Mouse (Mus musculus) adrenal gland, postnatal 14 days (tissue): ENCODE measurements around the gene Cc2d1a. TPM values are rescaled to one million over a fixed set of nuclear protein-coding genes. Genes with fewer than 3 reads are reported as not detected.

Experiments
- DNase-seq: peaks from one replicate; pipeline ENCODE4 v3.0.0; 2021; ENCODE audit warnings: mixed read lengths
- microRNA-seq, 2 experiments: library from miRNA; unstranded; fragments of <30 nt; microRNA quantifications; one replicate each; pipeline ENCODE4 v1.2.0; 2021
- total RNA-seq: library from RNA; stranded (reverse); gene quantifications from 2 replicates; pipeline ENCODE4 v1.2.3, GENCODE M21; 2021

The Cc2d1a gene
- total RNA-seq, 1 experiment from 2014 or later: 23.8 TPM

GRCm38 (mm10) chr8:84104697-84105609 lies 42.8 kb downstream of the Cc2d1a start, which contains the start of gene Dcaf15:
Gene Dcaf15, minus strand, starts transcription at chr8:84104768.
- peak; percentile 99 for DNase-seq

- peak; percentile 74 for DNase-seq
Measured at GRCm38 (mm10) chr8:84104221-84104620, 43.5 kb downstream of the Cc2d1a start.

GRCm38 (mm10) chr8:84103601-84104000 lies 44.1 kb downstream of the Cc2d1a start:
- DNase-seq: peak; percentile 60

- no peak for DNase-seq
Measured at GRCm38 (mm10) chr8:84101476-84102270, 46.1 kb downstream of the Cc2d1a start.

- no peak for DNase-seq
Measured at GRCm38 (mm10) chr8:84098376-84098775, 49.4 kb downstream of the Cc2d1a start.

- DNase-seq: no peak
Measured at GRCm38 (mm10) chr8:84096061-84096460, 51.7 kb downstream of the Cc2d1a start.

- peak; percentile 71 for DNase-seq
Measured at GRCm38 (mm10) chr8:84090585-84090984, 57.2 kb downstream of the Cc2d1a start.

DNA sequence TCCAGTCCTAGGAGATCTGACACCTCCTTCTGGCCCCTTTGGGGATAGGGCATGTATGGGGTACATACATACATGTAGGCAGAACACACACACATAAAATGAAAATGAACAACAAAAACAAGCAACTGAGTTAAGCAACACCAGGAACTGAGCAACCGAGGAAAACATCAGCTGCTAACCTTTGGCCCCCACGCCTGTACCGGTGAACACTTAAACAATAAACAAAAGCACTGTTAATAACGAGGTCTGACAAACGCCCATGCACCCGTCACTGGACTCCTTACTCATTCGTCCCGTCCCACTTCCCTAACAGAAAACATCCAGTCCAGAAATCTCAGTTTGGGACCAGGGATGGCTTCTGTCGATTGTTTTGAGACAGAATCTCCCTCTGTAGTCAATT lies 58.5 kb downstream of the Cc2d1a start:
- DNase-seq: no peak

DNA sequence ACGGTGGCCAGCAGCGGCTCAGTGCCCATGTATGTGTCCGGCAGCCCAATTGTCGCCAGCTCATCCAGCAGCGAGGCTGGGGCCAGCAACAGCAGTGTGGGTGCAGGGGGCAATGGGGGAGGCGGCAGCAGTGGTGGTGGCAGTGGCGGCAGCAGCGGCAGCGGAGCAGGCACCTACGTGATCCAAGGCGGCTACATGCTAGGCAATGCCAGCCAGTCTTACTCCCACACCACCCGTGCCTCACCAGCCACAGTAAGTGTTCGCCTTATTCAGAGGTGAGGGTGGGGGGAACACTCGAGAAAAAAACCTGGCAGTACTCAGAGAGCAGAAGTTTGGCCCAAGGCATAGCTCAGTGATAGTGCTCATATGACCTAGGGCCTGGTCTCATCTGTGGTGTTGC lies 59.9 kb downstream of the Cc2d1a start:
- DNase-seq: no peak

GRCm38 (mm10) chr8:84087156-84087555 lies 60.6 kb downstream of the Cc2d1a start:
- DNase-seq: no peak

- DNase-seq: no peak
Measured at GRCm38 (mm10) chr8:84084341-84085115, 63.2 kb downstream of the Cc2d1a start.

GRCm38 (mm10) chr8:84083829-84084241 lies 63.9 kb downstream of the Cc2d1a start:
- peak; percentile 71 for DNase-seq

Small RNA genes lying within 50 kb of the gene (microRNA-seq; reads per million reads assigned to microRNA genes)
- gene Gm25110: 0 reads per million in 2 experiments
- gene Mir181c: 1,590 to 2,332 reads per million in 2 experiments
- 1,286 to 2,187 reads per million in 2 experiments for gene Mir181d
- 0 reads per million in 2 experiments for gene Mir709

Other genes starting within 250 kb of the Cc2d1a start
- gene Adgrl1, start 247.8 kb downstream of the Cc2d1a start, total RNA-seq: 63.1 and 64.1 TPM in 2 replicates
- gene Gm10644, start 192.7 kb downstream of the Cc2d1a start, total RNA-seq: 1.1 and 1.4 TPM in 2 replicates
- gene Asf1b, start 192.4 kb downstream of the Cc2d1a start, total RNA-seq: 9.7 and 10.7 TPM in 2 replicates
- gene Prkaca, start 174.9 kb downstream of the Cc2d1a start, total RNA-seq: 251 and 300 TPM in 2 replicates
- 37.0 and 42.5 TPM in 2 replicates for gene Samd1, start 150.3 kb downstream of the Cc2d1a start, total RNA-seq
- gene 1700067K01Rik, start 146.4 kb downstream of the Cc2d1a start, total RNA-seq: 0.56 and 0.83 TPM in 2 replicates
- gene 2210011C24Rik, start 135.8 kb downstream of the Cc2d1a start, total RNA-seq: not detected in 2 replicates
- gene Palm3, start 126.5 kb downstream of the Cc2d1a start, total RNA-seq: 0.38 and 0.52 TPM in 2 replicates
- gene Il27ra, start 105.3 kb downstream of the Cc2d1a start, total RNA-seq: 2.3 and 12.2 TPM in 2 replicates
- 0.64 TPM in 1 of 2 replicates, not detected in the other for gene Rln3, start 102.9 kb downstream of the Cc2d1a start, total RNA-seq
- gene Gm10643, start 82.8 kb downstream of the Cc2d1a start, total RNA-seq: 2.9 and 3.0 TPM in 2 replicates
- gene Rfx1, start 81.1 kb downstream of the Cc2d1a start, total RNA-seq: 15.2 and 17.3 TPM in 2 replicates
- gene Dcaf15, start 43.2 kb downstream of the Cc2d1a start, total RNA-seq: 16.5 and 21.0 TPM in 2 replicates
- 0.44 and 1.1 TPM in 2 replicates for gene Podnl1, start 21.9 kb downstream of the Cc2d1a start, total RNA-seq
- 0.49 and 0.82 TPM in 2 replicates for gene 4930432K21Rik, start 89 bp upstream of the Cc2d1a start, total RNA-seq
- 0.67 and 1.2 TPM in 2 replicates for gene Nanos3, start 37.3 kb upstream of the Cc2d1a start, total RNA-seq
- 32.3 and 39.5 TPM in 2 replicates for gene Zswim4, start 89.1 kb upstream of the Cc2d1a start, total RNA-seq
- 251 and 255 TPM in 2 replicates for gene D8Ertd738e, start 101.8 kb upstream of the Cc2d1a start, total RNA-seq
- 25.0 and 35.5 TPM in 2 replicates for gene Mri1, start 109.4 kb upstream of the Cc2d1a start, total RNA-seq
- gene Ccdc130, start 122.4 kb upstream of the Cc2d1a start, total RNA-seq: 17.5 and 22.0 TPM in 2 replicates
- 4.5 and 10.4 TPM in 2 replicates for gene Cacna1a, start 240.5 kb upstream of the Cc2d1a start, total RNA-seq